23 mouse cellular contexts compared by ENCODE assay signal in the genomic region with DNA sequence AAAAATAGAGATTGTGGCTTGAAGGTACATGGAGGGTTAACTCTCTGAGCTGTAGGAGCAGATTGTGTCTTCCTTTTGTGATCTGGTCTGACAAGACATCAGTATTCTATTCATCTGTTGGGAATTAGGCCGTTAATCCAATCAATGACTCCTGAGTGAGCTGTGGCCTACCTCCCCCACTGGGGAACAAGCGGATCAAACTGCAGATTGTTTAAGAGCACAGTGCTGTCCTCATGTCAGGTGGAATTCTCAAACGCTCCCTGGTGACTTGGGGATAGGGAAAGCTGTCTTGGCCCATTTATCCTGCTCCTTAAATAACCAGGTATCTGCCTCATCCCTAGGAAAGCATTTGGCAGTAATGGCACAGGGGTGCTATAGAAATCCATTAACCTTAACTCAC.
DNase-seq lines count a peak whose midpoint lies in the region; ATAC-seq lines count a peak whose summit lies in the region.
"Had no signal": no experiment of that assay in that cellular context is flagged by ENCODE, and none has a peak within 500 bp of the region (broad histone marks: within the 10 kb centered on the region; RNA-seq: fewer than 3 reads in every experiment).

No protein-coding gene starts in this region.

- no peak overlapping the region for H3K27ac ChIP-seq in forebrain, embryonic 14.5 days (ENCODE audit: low read depth, low read length)
- no peak overlapping the region for H3K27ac ChIP-seq in forebrain, embryonic 13.5 days
- H3K27ac ChIP-seq in liver, embryonic 11.5 days (ENCODE audit: low read depth, low read length), result no peak overlapping the region
- H3K27ac ChIP-seq: forebrain, embryonic 10.5 days; heart, embryonic 15.5 days; kidney, embryonic 15.5 days; left cerebral cortex, adult 2 months; liver, embryonic 14.5 days; neural tube, embryonic 12.5 days had no signal

- DNase-seq in forebrain, embryonic 14.5 days (ENCODE audit: low spot score), result peak; percentile 16
- peak; percentile 31 for DNase-seq in MN1 (ENCODE audit: low spot score)
- peak; percentile 25 for DNase-seq in embryo, embryonic 11 days
- DNase-seq in retina, embryonic 14.5 days (ENCODE audit: low spot score), result peak; percentile 75
- no peak for DNase-seq in liver, embryonic 11.5 days (ENCODE audit: low spot score)
- DNase-seq in layer of hippocampus, adult 11-12 months (ENCODE audit: low spot score), result no peak
- DNase-seq: adrenal gland, postnatal 25 days; cerebellum, adult 11-12 months; cerebellum, postnatal 14 days; heart, postnatal 36 days; kidney, adult 11 months; kidney, postnatal 4 days; lung, embryonic 14.5 days; lung, postnatal 36 days; thymus, adult 2 months; thymus, postnatal 4 days had no signal

- H3K9me3 ChIP-seq in forebrain, embryonic 14.5 days (replicated peaks; ENCODE audit: control insufficient read depth, low read length), result no peaks in the 10 kb centered on the region
- H3K9me3 ChIP-seq in forebrain, embryonic 13.5 days (replicated peaks), result no peaks in the 10 kb centered on the region
- H3K9me3 ChIP-seq in liver, embryonic 11.5 days (ENCODE audit: control insufficient read depth, low read length), result no peaks in the 10 kb centered on the region
- H3K9me3 ChIP-seq: forebrain, embryonic 10.5 days; heart, embryonic 15.5 days; kidney, embryonic 15.5 days; neural tube, embryonic 12.5 days had no signal

- 3% methylated on average over 3 of the region's 3 CpGs for WGBS in forebrain, embryonic 14.5 days
- 10% methylated on average over 3 of the region's 3 CpGs for WGBS in forebrain, embryonic 13.5 days
- 63% methylated on average over 3 of the region's 3 CpGs for WGBS in liver, embryonic 11.5 days

- no peaks in the 10 kb centered on the region for H3K27me3 ChIP-seq in forebrain, embryonic 14.5 days (replicated peaks; ENCODE audit: control insufficient read depth, insufficient read depth, low read length)
- H3K27me3 ChIP-seq in forebrain, embryonic 13.5 days, result no peaks in the 10 kb centered on the region
- no peaks in the 10 kb centered on the region for H3K27me3 ChIP-seq in liver, embryonic 11.5 days (replicated peaks; ENCODE audit: control insufficient read depth, insufficient read depth, low read length)
- H3K27me3 ChIP-seq: heart, embryonic 15.5 days; kidney, embryonic 15.5 days; neural tube, embryonic 12.5 days had no signal

- H3K4me1 ChIP-seq in forebrain, embryonic 14.5 days (ENCODE audit: control insufficient read depth, insufficient read depth, low read length), result no peaks in the 10 kb centered on the region
- peaks cover 8% of the 10 kb centered on the region; the same call in 1 of the 2 replicates for H3K4me1 ChIP-seq in forebrain, embryonic 13.5 days
- no peaks in the 10 kb centered on the region for H3K4me1 ChIP-seq in liver, embryonic 11.5 days (replicated peaks; ENCODE audit: control insufficient read depth, insufficient read depth, low read length)
- H3K4me1 ChIP-seq: kidney, embryonic 15.5 days had no signal

- no peak for ATAC-seq in forebrain, embryonic 14.5 days
- ATAC-seq in forebrain, embryonic 13.5 days, result no peak
- no peak for ATAC-seq in liver, embryonic 11.5 days (replicated peaks; ENCODE audit: low FRiP score)

- no peaks in the 10 kb centered on the region for H3K36me3 ChIP-seq in forebrain, embryonic 14.5 days (ENCODE audit: control insufficient read depth, insufficient read depth, low read length)
- no peaks in the 10 kb centered on the region for H3K36me3 ChIP-seq in forebrain, embryonic 13.5 days (ENCODE audit: poor library complexity, severe bottlenecking)
- no peaks in the 10 kb centered on the region for H3K36me3 ChIP-seq in liver, embryonic 11.5 days (ENCODE audit: control insufficient read depth, insufficient read depth, low read length)
- H3K36me3 ChIP-seq: forebrain, embryonic 10.5 days; heart, embryonic 15.5 days; kidney, embryonic 15.5 days; neural tube, embryonic 12.5 days had no signal

- no peak overlapping the region for H3K9ac ChIP-seq in forebrain, embryonic 14.5 days (ENCODE audit: low read length)
- H3K9ac ChIP-seq in forebrain, embryonic 13.5 days, result no peak overlapping the region
- H3K9ac ChIP-seq in liver, embryonic 11.5 days (ENCODE audit: low read depth, low read length), result no peak overlapping the region
- H3K9ac ChIP-seq: heart, embryonic 15.5 days; kidney, embryonic 15.5 days; liver, embryonic 14.5 days; lung, embryonic 14.5 days; neural tube, embryonic 12.5 days had no signal

- H3K4me2 ChIP-seq in forebrain, embryonic 14.5 days (ENCODE audit: low read length), result no peak overlapping the region
- no peak overlapping the region for H3K4me2 ChIP-seq in forebrain, embryonic 13.5 days
- no peak overlapping the region for H3K4me2 ChIP-seq in liver, embryonic 11.5 days
- H3K4me2 ChIP-seq: heart, embryonic 15.5 days; kidney, embryonic 15.5 days; lung, embryonic 14.5 days; neural tube, embryonic 12.5 days had no signal

- H3K4me3 ChIP-seq in forebrain, embryonic 14.5 days (ENCODE audit: low read depth, low read length), result no peak overlapping the region
- no peak overlapping the region for H3K4me3 ChIP-seq in forebrain, embryonic 13.5 days
- H3K4me3 ChIP-seq in liver, embryonic 11.5 days (ENCODE audit: low read depth, low read length), result no peak overlapping the region
- H3K4me3 ChIP-seq: forebrain, embryonic 10.5 days; heart, embryonic 15.5 days; kidney, embryonic 15.5 days; left cerebral cortex, adult 2 months; neural tube, embryonic 12.5 days had no signal

Comparison
In these comparisons a context has a peak if more than half of its experiments do, and no peak if none do; other contexts are left out.
1. DNase-seq: peak in forebrain, embryonic 14.5 days (single experiment), MN1 (single experiment), embryo, embryonic 11 days (single experiment) and retina, embryonic 14.5 days (single experiment); none in liver, embryonic 11.5 days (single experiment) and layer of hippocampus, adult 11-12 months (single experiment).